Mouse (Mus musculus): ENCODE data around the gene Tet2.

DNA sequence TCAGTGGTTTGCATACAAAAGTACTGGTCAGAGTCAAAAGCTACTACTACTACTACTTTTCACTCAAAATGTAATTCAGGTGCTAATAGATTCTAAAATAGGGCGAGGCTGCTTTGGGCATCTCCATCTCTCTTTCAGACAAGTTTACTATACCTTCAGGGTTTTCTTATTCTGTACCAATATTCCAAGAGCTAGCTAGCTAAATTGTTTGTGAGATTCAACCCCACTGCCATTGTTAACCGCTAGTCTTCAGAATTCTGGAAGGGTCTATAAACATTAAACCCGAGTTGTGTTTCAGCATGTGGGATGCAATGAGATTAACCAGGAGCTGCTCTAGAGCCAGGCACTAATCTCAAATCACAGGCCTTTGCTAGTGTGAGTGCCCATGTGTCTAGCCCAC lies 12.1 kb downstream of the Tet2 start:
- TF ChIP-seq CTCF (IDR thresholded peaks at IDR 0.05; ENCODE audit: low read depth): no peak
- no peak for TF ChIP-seq EP300 (IDR thresholded peaks at IDR 0.05; ENCODE audit: low read depth)

Measured in liver, embryonic 14.5 days (tissue).